In the genomic region with DNA sequence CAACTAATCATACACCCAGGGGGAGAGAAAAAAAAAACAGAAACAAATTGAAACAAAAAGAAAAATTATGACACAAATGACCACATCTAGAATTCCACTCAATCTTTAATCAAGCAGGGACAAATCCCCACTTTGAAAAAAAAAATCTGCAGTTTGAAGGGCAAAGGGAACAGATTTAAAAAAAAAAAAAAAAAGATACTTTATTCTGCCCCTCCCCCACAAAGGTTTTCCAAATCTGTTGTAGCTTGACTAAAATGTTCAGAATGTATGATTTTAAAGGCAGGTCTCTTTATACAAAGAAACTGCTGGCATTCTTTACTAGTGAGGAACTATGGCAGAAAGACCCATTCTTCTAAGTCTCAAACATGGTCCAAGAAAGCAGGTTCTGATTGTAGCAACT, we compare ENCODE assay signal across 19 mouse cellular contexts. TPM values are rescaled to one million over a fixed set of nuclear protein-coding genes. Genes with fewer than 3 reads are reported as not detected.
A peak's percentile ranks its signal among the peaks of the same experiment; 100 is the strongest.
DNase-seq lines count a peak whose midpoint lies in the region; TF ChIP-seq lines count a peak whose summit lies in the region.
"Had no signal": no experiment of that assay in that cellular context is flagged by ENCODE, and none has a peak within 500 bp of the region (broad histone marks: within the 10 kb centered on the region; RNA-seq: fewer than 3 reads in every experiment).

No protein-coding gene starts in this region.

- H3K4me1 ChIP-seq in ES-E14 (ENCODE audit: control insufficient read depth in 2 of 2, insufficient read depth in 2 of 2, low read length in 2 of 2, poor library complexity in 1 of 2), result no peaks in the 10 kb centered on the region
- no peaks in the 10 kb centered on the region for H3K4me1 ChIP-seq in MEL (ENCODE audit: control insufficient read depth in 1 of 2, insufficient read depth in 2 of 2, low read length in 2 of 2)

- TF ChIP-seq CTCF in MEL (IDR thresholded peaks at IDR 0.05 in 2 of 3, conservative IDR thresholded peaks at IDR 0.05 in 1 of 3; ENCODE audit: control insufficient read depth in 1 of 3, insufficient read depth in 1 of 3, low read depth in 2 of 3, low read length in 3 of 3, poor library complexity in 1 of 3, severe bottlenecking in 1 of 3), result no peak

- peaks cover 23% of the 10 kb centered on the region for H3K36me3 ChIP-seq in ES-E14 (ENCODE audit: control insufficient read depth, insufficient read depth, low read length, poor library complexity, severe bottlenecking)
- H3K36me3 ChIP-seq in MEL (ENCODE audit: control insufficient read depth in 1 of 2, insufficient read depth in 2 of 2, low read length in 2 of 2), result peaks cover 0 to 37% of the 10 kb centered on the region in 2 experiments; a peak in 2 of 4 replicates

- no peak overlapping the region for H3K9ac ChIP-seq in ES-E14 (ENCODE audit: insufficient read depth, low read depth, low read length, poor library complexity, severe bottlenecking)
- H3K9ac ChIP-seq in MEL (ENCODE audit: control insufficient read depth, low read depth, low read length, poor library complexity, severe bottlenecking), result no peak overlapping the region

- TF ChIP-seq EP300 in MEL (IDR thresholded peaks at IDR 0.05; ENCODE audit: low read depth in 1 of 2, low read length in 2 of 2), result no peak

- no peaks in the 10 kb centered on the region for H3K27me3 ChIP-seq in MEL (ENCODE audit: control insufficient read depth in 1 of 2, insufficient read depth in 2 of 2, low read length in 2 of 2)
- H3K27me3 ChIP-seq: CH12.LX, Patski had no signal

- in situ Hi-C loops in ES-E14 (cut with MboI; ENCODE audit: low sequenced_read_pairs in 2 of 2, unreplicated experiment in 2 of 2), result no loop called here

- DNase-seq in ES-E14 (ENCODE audit: low read depth, low spot score) (no peak), MEL (ENCODE audit: low read depth, low spot score) (no peak)
- DNase-seq in layer of hippocampus, adult 11-12 months (ENCODE audit: low spot score), result no peak
- DNase-seq in thymus, adult 18-20 months, result no peak
- DNase-seq: adrenal gland, adult 2 months; adrenal gland, adult 8-10 months; adrenal gland, postnatal 10 days; adrenal gland, postnatal 14 days; adrenal gland, postnatal 25 days; adrenal gland, postnatal 36 days; B cell, adult 2 months; cerebellum, adult 11 months; cerebellum, adult 11-12 months; cerebellum, adult 18-20 months; cerebellum, adult 2 months; cerebellum, adult 8-10 months had no signal

- H3K27ac ChIP-seq in ES-E14 (ENCODE audit: insufficient read depth, low read depth, low read length, poor library complexity, severe bottlenecking), result no peak overlapping the region
- H3K27ac ChIP-seq in MEL (ENCODE audit: control insufficient read depth, low read depth, low read length), result no peak overlapping the region

- TF ChIP-seq POLR2A in MEL (IDR thresholded peaks at IDR 0.05; ENCODE audit: control insufficient read depth in 1 of 2, insufficient read depth in 1 of 2, low read depth in 1 of 2, low read length in 2 of 2, poor library complexity in 1 of 2), result no peak

- H3K9me3 ChIP-seq in ES-E14 (ENCODE audit: control insufficient read depth, insufficient read depth, low read depth, low read length), result no peaks in the 10 kb centered on the region
- H3K9me3 ChIP-seq in MEL (replicated peaks; ENCODE audit: insufficient read depth, low read length), result no peaks in the 10 kb centered on the region
- H3K9me3 ChIP-seq: G1E had no signal

- H3K79me2 ChIP-seq in MEL (ENCODE audit: control insufficient read depth, insufficient read depth, low read length, poor library complexity), result no peaks in the 10 kb centered on the region

- no peak for TF ChIP-seq RAD21 in MEL (IDR thresholded peaks at IDR 0.05; ENCODE audit: low read depth, low read length)

- H3K4me3 ChIP-seq in ES-E14 (ENCODE audit: insufficient read depth in 1 of 2, low read depth in 1 of 2, low read length in 2 of 2, poor library complexity in 1 of 2, severe bottlenecking in 1 of 2), result no peak overlapping the region
- H3K4me3 ChIP-seq in MEL (ENCODE audit: control insufficient read depth in 1 of 2, insufficient read depth in 1 of 2, low read depth in 2 of 2, low read length in 2 of 2), result no peak overlapping the region

TF ChIP-seq in ES-E14, 5 proteins besides CTCF, POLR2A, EP300 and RAD21:
- TF ChIP-seq ZNF384 (IDR thresholded peaks at IDR 0.05; ENCODE audit: low read depth, low read length) (peak; percentile 56; the same call in 1 of the 2 replicates), HCFC1 (IDR thresholded peaks at IDR 0.05; ENCODE audit: borderline replicate concordance, insufficient read depth, low read length) (no peak), MAFK (IDR thresholded peaks at IDR 0.05; ENCODE audit: insufficient read depth, low read depth, low read length) (no peak)

TF ChIP-seq in MEL, 35 proteins besides CTCF, POLR2A, EP300 and RAD21:
- peak; percentile 65 for TF ChIP-seq ZNF384 (IDR thresholded peaks at IDR 0.05; ENCODE audit: low read depth, low read length)
- no peak for TF ChIP-seq KAT2A (conservative IDR thresholded peaks at IDR 0.05; ENCODE audit: low read depth, low read length)

RNA-seq across cellular contexts. Expression of a gene that starts 11.1 kb away (rescaled TPM):
- 35.7 and 42.7 TPM in 2 replicates for total RNA-seq in ES-E14 (2012; rRNA removed)
- total RNA-seq in MEL (2012; rRNA removed), result 8.5 and 8.7 TPM in 2 replicates
- 10 to 100 TPM in 1 of 2 experiments, not detected in 1; 15.3 TPM for polyA plus RNA-seq in MEL (2012; ENCODE audit: insufficient read depth in 1 of 2, insufficient read length in 2 of 2, low read depth in 1 of 2, low replicate concordance in 2 of 2, missing spikeins in 1 of 2)

RNA-seq across cellular contexts. Expression of a gene that starts 43.5 kb away (rescaled TPM):
- total RNA-seq in ES-E14 (2012; rRNA removed), result 78.8 and 87.1 TPM in 2 replicates
- total RNA-seq in MEL (2012; rRNA removed), result 60.1 and 61.2 TPM in 2 replicates
- polyA plus RNA-seq in MEL (2012; ENCODE audit: insufficient read depth in 1 of 2, insufficient read length in 2 of 2, low read depth in 1 of 2, low replicate concordance in 2 of 2, missing spikeins in 1 of 2), result 100 to 1,000 TPM in 1 of 2 experiments, 10 to 100 TPM in 1; 48.5 to 701 TPM
